Mouse (Mus musculus): ENCODE results near the gene Dmrtc2. TPM values are rescaled to one million over a fixed set of nuclear protein-coding genes. Genes with fewer than 3 reads are reported as not detected.
A peak's percentile ranks its signal among the peaks of the same experiment; 100 is the strongest.
"Not testable (repeated sequence)": the region's sequence is repeated elsewhere in the genome, so short reads cannot be mapped to it uniquely, and the experiment has no call there.

The Dmrtc2 gene
- not detected in 2 replicates for total RNA-seq (2015)
- not detected in 2 replicates for total RNA-seq (2017)

DNA sequence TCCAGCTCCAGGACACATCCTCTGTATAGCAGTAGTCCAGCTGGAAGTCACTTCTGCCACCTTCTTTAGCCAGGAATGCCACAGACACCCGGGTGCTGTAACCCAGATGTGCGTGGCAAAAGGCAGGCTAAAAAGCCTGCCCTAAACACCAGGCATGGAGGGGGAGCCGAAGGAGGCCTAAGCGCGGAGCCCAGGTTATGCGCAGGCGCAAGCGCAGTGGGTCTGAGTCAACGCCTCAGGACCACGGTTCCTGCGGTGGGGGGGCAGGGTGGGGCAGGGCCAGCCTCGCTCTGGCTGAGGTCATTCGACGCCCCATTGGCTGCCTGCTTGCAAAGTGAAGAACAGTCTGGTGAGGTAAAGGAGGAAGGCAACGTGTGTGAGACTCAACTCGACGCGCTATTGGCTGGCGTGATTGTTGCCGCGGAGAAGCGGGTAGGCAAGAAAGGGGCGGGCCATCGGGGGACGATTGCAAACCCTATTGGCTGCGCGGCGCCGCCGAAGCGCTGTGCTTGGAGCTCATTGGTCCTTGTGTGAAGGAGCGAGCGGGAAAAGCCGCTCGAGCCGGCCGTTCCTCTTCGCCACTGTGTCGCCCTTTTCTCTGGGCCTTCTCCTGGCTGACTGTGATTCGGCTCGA is at the start of gene Dmrtc2, which contains the start of gene Lypd4:
Gene Dmrtc2, plus strand, starts transcription at position 526 of the 634 bp plus-strand sequence.
Gene Lypd4, minus strand, starts transcription at position 410 of the 634 bp plus-strand sequence.
- no peak for ATAC-seq (ENCODE audit: poor library complexity, severe bottlenecking)

DNA sequence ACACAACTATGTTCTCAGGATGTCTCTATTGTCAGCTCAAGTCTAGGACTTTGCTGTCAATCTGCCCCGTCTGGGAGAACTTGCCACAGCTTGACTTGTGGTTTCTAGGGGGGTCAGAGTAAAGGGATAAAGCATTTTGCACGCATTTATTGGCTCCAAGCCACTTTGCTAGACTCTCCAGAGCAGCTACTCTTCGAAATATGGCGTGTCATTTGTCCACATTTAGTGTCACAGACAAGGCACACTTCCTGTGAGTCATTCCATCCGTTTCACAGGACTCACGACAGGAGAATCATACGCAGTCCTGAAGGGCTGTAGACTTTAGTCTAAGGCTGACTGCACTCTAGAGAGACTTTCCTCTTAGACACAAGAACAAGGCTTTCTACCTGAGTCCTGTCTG is 45.4 kb upstream of the Dmrtc2 start:
- no peak for ATAC-seq (ENCODE audit: poor library complexity, severe bottlenecking)

DNA sequence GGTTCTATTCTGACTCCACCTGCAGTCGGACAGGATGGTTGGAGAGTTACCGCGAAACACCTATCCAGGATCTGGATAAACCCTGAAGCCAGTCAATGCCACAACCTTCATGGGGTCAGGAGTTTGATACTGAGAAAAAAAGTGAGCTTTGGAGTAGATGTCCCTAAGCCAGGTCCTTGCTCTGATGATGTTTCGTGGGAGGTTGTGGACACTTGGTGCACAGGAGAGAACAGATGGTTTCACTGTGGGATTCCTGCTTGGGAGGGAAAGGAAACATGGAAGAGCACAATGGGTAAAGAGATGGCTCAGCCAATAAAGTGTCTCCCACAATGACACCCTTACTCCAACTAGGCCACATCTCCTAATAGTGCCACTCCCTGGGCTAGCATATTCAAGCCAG is 42.7 kb upstream of the Dmrtc2 start:
- no peak for ATAC-seq (ENCODE audit: poor library complexity, severe bottlenecking)

DNA sequence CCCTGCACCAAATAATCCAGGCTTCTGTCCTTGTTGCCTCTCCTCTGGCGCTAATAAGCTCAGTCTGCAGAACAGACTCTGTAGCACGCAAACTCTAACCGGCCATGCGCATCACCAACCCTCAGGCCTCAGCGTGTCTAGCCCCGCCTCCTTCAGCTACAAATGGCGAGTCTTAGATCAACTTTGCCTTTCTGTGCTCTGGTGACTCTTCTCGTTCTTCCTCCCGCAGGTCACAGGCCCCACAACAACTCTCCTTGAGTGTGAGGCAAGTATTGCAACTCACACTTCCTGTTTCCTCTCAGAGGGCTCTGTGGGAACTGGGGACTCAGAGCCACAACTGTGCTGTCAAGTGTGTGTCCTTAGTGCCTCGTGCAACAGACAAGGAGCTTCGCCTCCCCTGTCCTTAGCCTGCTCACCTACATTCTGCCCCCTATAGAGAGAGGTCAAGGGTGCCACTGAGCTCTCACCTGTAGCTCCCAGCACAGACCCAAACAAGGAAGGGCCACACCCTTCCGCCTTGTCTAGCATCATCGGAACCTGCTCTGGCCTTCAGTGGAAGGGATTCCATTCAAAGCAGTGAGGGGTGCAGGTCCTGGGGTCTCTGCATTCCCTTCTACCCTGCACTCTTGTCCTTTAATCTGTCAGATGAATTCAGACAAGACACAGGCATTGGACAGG is 31.0 kb upstream of the Dmrtc2 start:
- ATAC-seq (ENCODE audit: poor library complexity, severe bottlenecking): peak; percentile 94

DNA sequence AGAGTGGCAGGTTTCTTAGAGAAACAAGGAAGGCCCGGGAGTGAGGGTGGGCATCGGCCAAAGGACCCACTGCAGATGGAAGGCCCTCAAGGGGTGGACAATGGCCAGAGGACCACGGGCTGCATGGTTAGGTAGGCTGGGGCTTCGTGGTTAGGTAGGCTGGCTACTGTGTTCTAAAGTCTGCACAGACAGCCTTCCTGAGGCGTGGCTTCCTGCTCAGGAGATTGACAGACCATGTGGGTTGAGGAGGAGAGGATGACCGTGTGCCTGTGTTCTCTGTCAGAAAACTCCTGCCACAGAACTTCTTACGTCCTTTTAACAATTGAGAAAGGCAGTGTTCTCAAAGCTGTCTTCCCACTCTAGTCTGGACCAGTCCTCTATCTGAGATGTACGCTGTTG is 30.4 kb upstream of the Dmrtc2 start:
- peak; percentile 67 for ATAC-seq (ENCODE audit: poor library complexity, severe bottlenecking)

DNA sequence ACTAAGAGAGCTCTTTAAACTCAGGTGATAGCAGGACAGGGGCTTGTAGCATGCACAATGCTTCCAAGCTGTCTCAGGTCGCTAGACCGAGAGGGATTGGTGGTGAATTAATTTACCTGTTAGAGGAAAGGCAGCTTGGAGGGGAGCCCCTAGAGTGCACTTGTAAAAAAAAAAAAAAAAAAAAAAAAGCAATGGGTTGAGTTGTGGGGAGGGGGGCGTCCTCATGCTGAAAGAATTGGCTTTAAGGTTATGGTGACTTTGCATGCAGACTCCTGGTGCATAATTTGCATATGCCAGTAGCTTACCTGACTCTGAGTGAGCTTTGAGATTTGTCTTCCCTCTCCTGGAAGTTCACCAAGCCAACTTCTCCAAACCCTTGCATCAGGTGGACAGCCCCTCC is 29.5 kb upstream of the Dmrtc2 start:
- no peak for ATAC-seq (ENCODE audit: poor library complexity, severe bottlenecking)

DNA sequence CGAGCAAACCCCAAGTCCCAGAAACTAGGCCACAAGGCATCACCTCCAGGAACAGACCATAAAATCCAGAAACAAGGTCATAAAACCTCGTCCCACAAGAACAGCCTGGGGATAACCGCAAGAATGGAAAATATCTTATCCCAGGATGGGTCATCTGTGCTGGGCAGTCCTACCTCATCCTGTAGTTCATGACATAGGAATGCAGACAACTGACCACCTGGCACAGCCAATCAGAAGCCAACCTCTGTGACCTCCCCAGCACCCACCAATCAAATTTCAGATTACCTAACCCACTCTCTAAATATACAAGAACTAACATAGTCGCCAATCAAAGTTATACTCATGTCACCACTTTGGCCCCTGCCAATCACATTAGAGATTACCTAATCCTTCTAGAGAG is 28.8 kb upstream of the Dmrtc2 start:
- no peak for ATAC-seq (ENCODE audit: poor library complexity, severe bottlenecking)

DNA sequence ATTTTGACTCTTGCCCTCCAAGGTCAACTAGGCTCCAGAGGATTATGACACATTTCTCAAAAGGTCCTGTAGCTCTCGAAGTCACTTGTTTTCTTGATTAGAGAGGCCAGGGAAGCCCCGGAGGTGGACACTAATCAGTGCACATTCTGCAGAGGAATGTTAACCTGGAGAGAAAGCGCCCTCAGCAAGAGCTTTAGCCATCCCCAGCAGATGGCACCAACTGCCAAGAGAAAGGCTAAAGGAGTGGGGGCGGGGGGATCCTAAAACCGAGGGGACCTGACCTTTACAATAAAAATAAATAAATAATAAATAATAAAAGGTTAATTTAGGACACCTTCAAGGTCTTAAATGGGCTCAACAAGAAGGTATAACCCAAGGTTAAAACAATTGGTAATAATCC is 25.7 kb upstream of the Dmrtc2 start:
- no peak for ATAC-seq (ENCODE audit: poor library complexity, severe bottlenecking)

DNA sequence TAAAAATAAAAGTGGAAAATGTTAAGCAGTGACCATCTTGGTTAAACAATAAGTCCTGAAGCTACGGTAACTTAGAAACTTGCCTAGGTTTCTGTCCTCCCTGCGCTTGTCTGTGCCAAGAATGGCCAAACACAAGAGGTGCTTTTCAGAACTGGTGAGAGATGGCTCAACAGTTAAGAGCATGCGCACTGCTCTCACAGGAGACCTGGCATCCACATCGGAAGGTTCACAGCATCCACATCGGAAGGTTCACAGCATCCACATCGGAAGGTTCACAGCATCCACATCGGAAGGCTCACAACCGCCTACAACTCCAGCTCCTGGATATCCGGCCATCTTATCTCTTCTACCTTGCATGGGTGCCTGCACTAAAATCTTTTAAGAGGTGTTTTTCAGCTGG is 24.7 kb upstream of the Dmrtc2 start:
- no peak for ATAC-seq (ENCODE audit: poor library complexity, severe bottlenecking)

DNA sequence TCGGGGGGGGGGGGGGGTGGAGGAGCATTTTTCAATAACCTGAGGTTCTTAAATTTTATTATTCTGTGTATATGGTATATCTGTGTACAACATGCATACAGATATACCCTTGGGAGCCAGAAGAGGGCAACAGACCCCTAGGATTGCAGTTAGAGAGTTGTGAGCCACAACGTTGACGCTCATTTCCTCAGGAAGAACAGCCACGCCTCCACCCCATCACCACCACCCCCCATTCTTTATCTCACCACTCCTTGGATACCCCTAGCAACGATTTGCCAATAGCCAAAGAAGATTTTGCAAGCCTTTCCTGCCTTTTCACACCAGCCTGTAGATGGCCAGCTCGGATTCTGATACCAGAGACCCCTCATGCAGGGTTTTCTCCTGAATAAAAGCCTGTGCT is 24.1 kb upstream of the Dmrtc2 start:
- ATAC-seq (ENCODE audit: poor library complexity, severe bottlenecking): peak; percentile 100

DNA sequence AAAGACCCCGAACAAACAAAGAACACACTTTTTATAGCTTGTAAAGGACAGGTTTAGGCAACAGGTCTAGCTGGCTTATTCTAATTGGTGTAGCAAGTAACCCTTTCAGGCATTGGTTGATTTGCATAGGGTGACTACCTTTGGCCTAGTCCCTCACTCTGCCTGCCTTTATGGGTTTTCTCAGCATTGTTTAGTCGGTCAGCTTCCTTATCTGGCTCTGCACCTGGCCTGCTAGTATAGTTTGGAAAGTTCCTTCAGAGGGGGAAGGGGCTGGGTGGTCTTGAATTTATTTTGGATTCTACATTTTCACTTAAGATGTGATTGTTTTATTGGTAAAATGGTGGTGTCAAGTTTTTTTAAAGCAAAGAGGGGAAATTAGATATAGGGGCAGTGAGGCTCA is 23.3 kb upstream of the Dmrtc2 start:
- ATAC-seq (ENCODE audit: poor library complexity, severe bottlenecking): not testable (repeated sequence)

DNA sequence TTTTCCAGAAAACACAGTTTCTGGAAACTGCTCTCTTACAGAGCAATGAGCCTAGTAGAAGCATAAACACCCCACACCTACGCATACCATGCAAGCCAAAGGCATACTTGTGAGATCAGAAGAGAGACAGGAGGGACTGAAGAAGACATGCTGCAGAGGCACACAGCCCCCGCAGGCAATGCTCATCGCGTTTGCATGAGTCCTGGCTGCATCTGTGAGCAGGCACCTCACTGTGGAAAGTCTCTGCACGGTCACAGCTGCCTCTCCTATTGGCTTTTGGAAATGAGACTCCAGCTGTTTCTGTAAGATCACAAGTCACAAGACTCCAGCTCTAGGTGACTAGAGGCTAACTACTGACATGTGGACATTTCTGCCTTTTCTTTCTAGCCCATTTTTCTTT is 19.7 kb upstream of the Dmrtc2 start:
- ATAC-seq (ENCODE audit: poor library complexity, severe bottlenecking): no peak

DNA sequence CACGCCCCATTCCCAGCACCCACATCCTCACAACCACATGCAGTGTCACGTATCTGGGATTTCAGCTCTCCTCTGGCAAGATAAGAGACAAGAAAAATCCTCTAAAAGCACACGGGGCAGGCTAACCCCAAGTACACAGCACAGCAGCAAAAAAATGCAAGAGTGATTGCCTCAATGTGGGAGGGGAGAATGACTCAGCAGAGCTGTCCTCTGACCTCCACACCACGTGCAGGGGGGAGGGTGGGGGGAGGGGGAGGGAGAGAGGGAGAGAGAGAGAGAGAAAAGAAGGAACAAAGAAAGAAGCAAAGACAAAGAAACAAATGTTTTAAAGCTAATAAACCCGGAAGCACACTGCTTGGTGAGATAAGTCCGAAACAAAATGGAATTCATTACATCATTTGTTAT is 19.0 kb upstream of the Dmrtc2 start:
- peak; percentile 91 for ATAC-seq (ENCODE audit: poor library complexity, severe bottlenecking)

DNA sequence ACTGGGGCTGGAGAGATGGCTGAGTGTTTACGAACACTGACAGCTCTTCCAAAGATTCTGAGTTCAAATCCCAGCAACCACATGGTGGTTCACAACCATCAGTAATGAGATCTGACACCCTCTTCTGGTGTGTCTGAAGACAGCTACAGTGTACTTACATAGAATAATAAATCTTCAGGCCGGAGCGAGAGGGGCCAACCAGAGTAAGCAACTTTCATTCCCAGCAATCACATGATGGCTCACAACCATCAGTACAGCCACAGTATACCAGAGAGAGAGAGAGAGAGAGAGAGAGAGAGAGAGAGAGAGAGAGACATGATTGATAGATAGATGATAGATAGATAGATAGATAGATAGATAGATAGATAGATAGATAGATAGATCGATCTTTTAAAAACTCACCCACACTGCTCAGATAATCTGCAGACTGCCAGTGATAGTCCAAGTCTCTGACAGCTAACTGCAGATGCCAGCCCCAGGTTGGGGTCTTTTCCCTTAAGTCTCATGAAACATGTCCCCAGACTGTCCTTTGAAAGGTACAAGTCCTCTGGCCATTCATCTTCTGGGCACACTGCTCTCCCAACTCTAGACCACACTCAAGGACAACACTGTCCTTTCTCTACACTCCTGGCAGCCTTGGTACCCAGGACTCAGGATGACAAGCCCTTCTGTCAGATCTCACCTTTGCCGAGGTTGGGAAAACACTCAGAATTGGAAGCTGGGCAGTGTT is 18.1 kb upstream of the Dmrtc2 start:
- no peak for ATAC-seq (ENCODE audit: poor library complexity, severe bottlenecking)

DNA sequence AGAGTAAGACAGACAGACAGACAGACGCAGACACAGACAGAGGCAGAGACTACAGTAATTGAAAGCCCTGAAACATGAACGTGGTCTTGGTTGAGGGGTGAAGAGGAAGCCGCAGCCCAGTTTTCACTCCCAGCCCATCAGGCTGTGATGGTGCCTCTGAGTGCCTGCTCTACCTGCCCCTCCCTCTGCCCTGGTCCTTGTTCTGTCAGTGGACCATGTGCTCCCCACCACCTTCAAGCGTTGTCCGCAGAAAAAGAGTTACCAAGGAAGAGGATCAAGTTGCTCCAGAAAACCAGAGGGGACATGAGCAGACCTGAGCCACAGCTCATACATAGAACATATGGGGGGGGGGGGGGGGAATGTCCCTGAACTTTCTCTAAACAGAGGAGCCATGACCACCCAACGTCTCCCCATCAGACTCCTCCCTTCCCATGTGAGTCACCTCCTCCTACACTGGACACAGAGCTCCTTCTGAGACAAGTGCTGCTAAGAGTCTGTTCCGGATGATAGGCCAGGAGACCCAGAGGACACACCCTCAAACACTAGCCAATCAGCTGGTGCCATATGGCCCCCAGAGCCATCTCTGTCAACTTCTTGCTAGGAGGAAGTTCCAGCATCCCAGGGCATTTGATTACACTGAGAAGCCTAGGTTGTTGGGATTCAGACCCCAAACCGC is 17.2 kb upstream of the Dmrtc2 start:
- peak; percentile 77 for ATAC-seq (ENCODE audit: poor library complexity, severe bottlenecking)

DNA sequence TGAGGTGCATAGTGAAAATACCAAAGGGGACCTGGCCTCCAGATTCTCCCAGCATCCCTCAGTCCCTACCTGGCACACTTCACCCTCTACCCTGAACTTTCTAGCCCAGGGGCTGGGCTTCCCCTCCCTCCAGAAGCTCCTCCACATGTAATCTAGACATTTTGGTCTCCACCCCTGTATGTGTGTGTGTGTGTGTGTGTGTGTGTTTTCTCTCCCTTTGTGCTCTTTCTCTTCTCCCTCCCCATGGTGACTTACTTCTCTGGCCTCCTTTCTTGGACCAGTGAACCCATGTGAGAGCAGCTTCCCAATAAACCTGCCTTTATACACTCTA is 16.7 kb upstream of the Dmrtc2 start:
- no peak for ATAC-seq (ENCODE audit: poor library complexity, severe bottlenecking)

DNA sequence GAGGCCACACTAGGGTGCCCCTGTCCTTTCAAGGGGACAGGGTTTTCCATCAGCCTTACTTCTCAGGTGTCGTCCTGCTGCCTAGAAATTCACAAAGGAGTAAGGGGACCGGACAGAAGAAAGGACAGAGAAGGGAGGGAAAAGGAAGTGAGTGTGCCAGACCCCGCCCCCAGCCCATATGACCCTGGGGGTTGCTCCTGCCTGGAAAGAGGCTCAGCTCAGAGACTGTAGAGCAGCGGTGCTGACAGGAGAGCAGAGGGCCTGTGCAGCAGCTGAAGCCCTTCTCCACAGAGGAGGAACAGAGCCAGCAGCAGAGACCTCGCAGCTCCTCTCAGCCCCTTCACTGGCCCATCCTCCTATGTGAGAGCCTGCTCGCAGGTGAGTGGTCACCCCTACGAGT is 16.2 kb upstream of the Dmrtc2 start:
- no peak for ATAC-seq (ENCODE audit: poor library complexity, severe bottlenecking)

DNA sequence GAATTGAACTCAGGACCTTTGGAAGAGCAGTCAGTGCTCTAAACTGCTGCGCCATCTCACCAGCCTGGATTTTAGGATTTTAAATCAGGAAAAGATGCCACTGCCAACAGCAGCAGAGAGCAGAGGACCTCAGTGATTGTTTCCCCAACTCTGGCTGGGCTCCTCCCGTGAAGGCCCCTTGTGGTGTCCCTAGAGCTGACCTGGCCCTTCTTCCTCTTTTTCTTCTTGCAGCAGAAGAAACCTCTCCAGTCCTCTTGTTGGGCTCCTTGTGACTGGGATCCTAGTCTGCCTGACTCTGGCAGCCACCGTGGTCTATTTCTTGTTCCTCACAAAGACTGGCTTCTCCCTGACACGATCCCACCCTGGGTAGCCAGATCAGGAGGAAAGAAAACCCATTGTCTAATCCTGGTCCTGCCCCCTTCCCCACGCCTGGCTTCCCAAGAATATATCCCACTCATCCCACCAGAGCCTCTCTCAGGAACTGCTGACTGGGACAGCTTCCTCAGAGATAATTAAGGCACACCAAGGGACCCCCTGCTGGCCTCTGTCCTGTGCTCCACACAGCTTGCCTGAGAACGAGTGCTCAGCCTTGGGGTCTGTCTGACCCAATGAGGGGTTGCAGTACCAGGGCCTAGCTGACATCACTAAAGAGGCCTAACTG is 13.3 kb upstream of the Dmrtc2 start:
- peak; percentile 77 for ATAC-seq (ENCODE audit: poor library complexity, severe bottlenecking)

DNA sequence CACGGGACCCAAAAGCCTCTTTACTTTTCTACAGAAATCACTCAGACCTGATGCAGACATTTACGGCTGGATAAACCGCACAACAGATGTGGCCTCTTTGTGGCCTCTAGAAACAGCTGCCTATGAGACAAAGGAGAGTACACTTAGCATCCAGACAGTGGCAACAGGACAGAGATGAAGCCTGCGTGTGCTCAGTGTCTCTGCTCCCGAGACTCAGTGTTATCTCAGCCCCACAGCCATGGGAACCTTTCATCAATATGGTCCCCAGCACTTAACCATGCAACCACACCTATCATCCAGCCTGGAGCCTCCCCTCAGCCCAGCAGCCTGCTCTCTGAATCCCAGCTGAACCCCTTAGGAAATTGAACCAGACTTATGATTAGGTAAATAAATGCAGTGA is 10.6 kb upstream of the Dmrtc2 start:
- ATAC-seq (ENCODE audit: poor library complexity, severe bottlenecking): no peak

DNA sequence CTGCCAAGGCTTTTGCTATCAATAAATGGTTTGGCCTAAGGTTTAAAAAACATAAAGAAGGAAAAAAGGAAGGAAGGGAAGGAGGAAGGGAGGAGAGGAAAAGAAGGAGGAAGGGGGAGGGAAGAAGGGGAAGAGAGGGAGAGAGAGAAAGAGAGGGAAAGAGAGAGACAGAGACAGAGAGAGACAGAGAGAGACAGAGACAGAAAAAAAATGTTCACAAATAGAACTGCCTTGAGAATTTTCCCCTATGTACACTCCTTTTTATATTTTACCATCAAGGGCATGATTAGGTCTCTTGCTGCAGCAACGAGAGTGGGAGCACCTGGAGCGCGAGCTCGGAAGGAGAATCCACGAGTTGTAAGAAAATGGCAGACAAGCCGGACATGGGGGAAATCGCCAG is 7.9 kb upstream of the Dmrtc2 start, which contains the start of gene Gm9844:
Gene Gm9844, plus strand, starts transcription at position 301 of the 400 bp plus-strand sequence.
- no peak for ATAC-seq (ENCODE audit: poor library complexity, severe bottlenecking)

DNA sequence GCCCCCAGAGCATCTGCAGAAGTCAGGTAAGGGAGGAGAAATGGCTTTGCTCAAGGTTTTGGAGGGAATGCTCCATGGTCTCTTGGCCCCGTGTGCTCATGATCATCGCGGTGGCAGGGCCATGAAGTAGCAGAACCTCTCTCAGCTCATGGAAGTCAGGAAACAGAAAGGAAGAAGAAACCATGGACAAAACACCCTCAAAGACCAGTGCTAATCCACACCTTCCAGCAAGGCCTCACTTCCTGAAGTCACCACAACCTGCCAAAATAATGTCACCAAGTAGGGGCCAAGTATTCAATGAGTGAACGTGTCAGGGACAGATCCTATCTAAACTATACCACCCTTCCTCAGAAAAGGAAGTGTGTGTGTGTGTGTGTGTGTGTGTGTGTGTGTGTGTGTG is 7.0 kb upstream of the Dmrtc2 start:
- no peak for ATAC-seq (ENCODE audit: poor library complexity, severe bottlenecking)

Data from megakaryocyte, adult 5-6 weeks (primary cell).